Mouse (Mus musculus) limb, embryonic 11.5 days (tissue): ENCODE results near the gene Il11ra1. TPM values are rescaled to one million over a fixed set of nuclear protein-coding genes. Genes with fewer than 3 reads are reported as not detected.
"Not testable (repeated sequence)": the region's sequence is repeated elsewhere in the genome, so short reads cannot be mapped to it uniquely, and the experiment has no call there.

Experiments used
- ATAC-seq: fragments of 200-750 bp; cut with Nextera tagmentation; 2 replicates; pipeline ENCODE4 v1.8.0; 2017; ENCODE audit warnings: low read depth; ENCODE audit not compliant: insufficient number of reproducible peaks, low FRiP score, low TSS enrichment
- DNase-seq: peaks from one replicate; pipeline ENCODE4 v3.0.0-alpha.2; 2015; ENCODE audit warnings: low spot score
- H3K27ac ChIP-seq: fragments of 300-500 bp; sonication (generic); replicated peaks from 2 replicates; pipeline ENCODE4 v1.5.1; 2014; ENCODE audit warnings: low read depth, mild to moderate bottlenecking, low read length
- H3K27me3 ChIP-seq: fragments of 300-500 bp; sonication (generic); 2 replicates; pipeline ENCODE4 v1.6.1; 2014; ENCODE audit warnings: mild to moderate bottlenecking, low read length, mixed read lengths; ENCODE audit not compliant: control insufficient read depth, insufficient read depth
- H3K36me3 ChIP-seq: fragments of 300-500 bp; sonication (generic); 2 replicates; pipeline ENCODE4 v1.6.1; 2014; ENCODE audit warnings: mild to moderate bottlenecking, low read length, moderate library complexity, mixed read lengths; ENCODE audit not compliant: control insufficient read depth, insufficient read depth
- H3K4me1 ChIP-seq: fragments of 300-500 bp; sonication (generic); 2 replicates; pipeline ENCODE4 v1.6.1; 2014; ENCODE audit warnings: low read length, mixed read lengths; ENCODE audit not compliant: control insufficient read depth, insufficient read depth
- H3K4me2 ChIP-seq: fragments of 300-500 bp; sonication (generic); 2 replicates; pipeline ENCODE4 v1.6.1; 2014; ENCODE audit warnings: low read depth, mild to moderate bottlenecking, moderate library complexity; ENCODE audit not compliant: severe bottlenecking
- H3K4me3 ChIP-seq: fragments of 300-500 bp; sonication (generic); 2 replicates; pipeline ENCODE4 v1.5.1; 2014; ENCODE audit warnings: low read depth, low read length
- H3K9ac ChIP-seq: fragments of 300-500 bp; sonication (generic); 2 replicates; pipeline ENCODE4 v1.6.1; 2014; ENCODE audit warnings: mild to moderate bottlenecking, low read length
- H3K9me3 ChIP-seq: fragments of 300-500 bp; sonication (generic); 2 replicates; pipeline ENCODE4 v1.6.1; 2016; ENCODE audit warnings: low read length; ENCODE audit not compliant: control insufficient read depth
- WGBS: fragments of 180-500 bp; shearing (Covaris S2); extraction: QIAGEN DNeasy Blood & Tissue Kit; methylation state at CpG from one replicate; pipeline ENCODE4 v1.1.7; 2014; 5-methylcytosine and 5-hydroxymethylcytosine counted together
- polyA plus RNA-seq: library from polyadenylated mRNA; unstranded; fragments of >200 nt; fragmentation: Nextera tagmentation; extraction: Ambion mirVana; gene quantifications from 2 replicates; pipeline ENCODE4 v1.2.1, GENCODE M21; 2014

The Il11ra1 gene
- polyA plus RNA-seq, 1 experiment from 2014 or later = 214 TPM

DNA sequence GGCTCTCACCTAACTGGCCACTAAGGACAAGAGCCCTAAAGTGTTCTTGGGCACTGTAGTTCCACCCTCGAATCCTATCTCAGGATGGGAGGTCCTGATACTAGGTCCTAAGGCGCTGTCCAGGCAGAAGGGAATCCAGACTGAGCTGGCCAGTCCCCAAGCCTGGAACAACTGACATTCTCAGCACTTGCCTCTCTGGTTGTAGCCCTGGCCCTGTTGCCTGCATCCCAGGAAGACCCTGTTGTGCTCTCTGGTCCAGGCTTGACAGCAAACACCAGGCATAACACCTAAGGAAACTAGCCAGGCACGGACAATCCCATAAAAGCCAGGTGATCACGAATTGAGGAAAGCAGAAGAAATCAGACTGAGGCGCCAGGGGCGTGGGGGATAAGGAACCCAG is 17.0 kb upstream of the Il11ra1 start:
- H3K4me2 ChIP-seq = no peak overlapping the region
- DNase-seq (no peak), ATAC-seq (no peak)
- H3K9ac ChIP-seq = no peak overlapping the region
- peaks cover 30% of the 10 kb centered on the region for H3K27me3 ChIP-seq
- H3K36me3 ChIP-seq = no peaks in the 10 kb centered on the region
- no peak overlapping the region for H3K4me3 ChIP-seq
- no peaks in the 10 kb centered on the region for H3K9me3 ChIP-seq
- H3K27ac ChIP-seq = no peak overlapping the region
- WGBS = 21% methylated on average over 6 of the region's 6 CpGs
- H3K4me1 ChIP-seq = peaks cover 5% of the 10 kb centered on the region

GRCm38 (mm10) chr4:41683303-41683702 is 16.5 kb upstream of the Il11ra1 start:
- H3K4me3 ChIP-seq, H3K9ac ChIP-seq, ATAC-seq, H3K4me1 ChIP-seq, DNase-seq, H3K9me3 ChIP-seq, H3K4me2 ChIP-seq, H3K36me3 ChIP-seq, H3K27ac ChIP-seq: not testable (repeated sequence)
- peaks cover 25% of the 10 kb centered on the region for H3K27me3 ChIP-seq
- 0% methylated on average over 2 of the region's 27 CpGs for WGBS

- not testable (repeated sequence) for H3K4me3 ChIP-seq, H3K27ac ChIP-seq, DNase-seq, H3K9ac ChIP-seq, H3K36me3 ChIP-seq, ATAC-seq, H3K4me1 ChIP-seq, H3K9me3 ChIP-seq
- Histone ChIP-seq H3K27me3 (peaks cover 16% of the 10 kb centered on the region), H3K4me2 (0 out of 2 replicates have a peak overlapping the region, but pooled peaks have one; percentile 7)
- WGBS = 2% methylated on average over 23 of the region's 27 CpGs
Observed at GRCm38 (mm10) chr4:41684131-41684930, 15.5 kb upstream of the Il11ra1 start.

DNA sequence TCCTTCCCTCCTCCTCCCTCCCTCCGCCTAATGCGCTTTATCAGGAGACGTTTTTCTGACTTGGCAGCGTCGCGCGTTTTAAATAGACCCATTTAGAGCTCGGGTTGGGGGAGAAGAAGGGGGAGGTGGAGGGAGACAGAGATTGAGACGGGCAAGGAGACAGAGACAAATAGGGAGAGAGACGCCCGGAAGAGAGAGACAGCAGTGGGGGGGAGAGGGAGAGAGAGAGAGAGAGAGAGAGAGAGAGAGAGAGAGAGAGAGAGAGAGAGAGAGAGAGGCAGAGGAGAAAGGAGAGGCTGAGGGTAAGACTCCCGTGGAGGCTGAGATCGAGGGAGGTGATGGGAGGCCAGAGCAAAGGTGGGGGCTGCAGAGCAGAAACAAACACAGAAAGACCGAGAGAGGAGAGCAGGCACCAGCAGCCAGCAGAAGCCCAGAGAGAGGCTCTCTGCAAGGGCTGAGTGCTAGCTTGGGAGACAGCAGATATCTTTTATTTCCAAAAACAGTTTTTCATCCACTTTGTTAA is 14.8 kb upstream of the Il11ra1 start:
- H3K4me2 ChIP-seq, H3K4me1 ChIP-seq, H3K9ac ChIP-seq, H3K27ac ChIP-seq, H3K9me3 ChIP-seq, DNase-seq, H3K36me3 ChIP-seq, H3K4me3 ChIP-seq, ATAC-seq: not testable (repeated sequence)
- under 1% methylated on average over 12 of the region's 14 CpGs for WGBS
- H3K27me3 ChIP-seq = peaks cover 11% of the 10 kb centered on the region

DNA sequence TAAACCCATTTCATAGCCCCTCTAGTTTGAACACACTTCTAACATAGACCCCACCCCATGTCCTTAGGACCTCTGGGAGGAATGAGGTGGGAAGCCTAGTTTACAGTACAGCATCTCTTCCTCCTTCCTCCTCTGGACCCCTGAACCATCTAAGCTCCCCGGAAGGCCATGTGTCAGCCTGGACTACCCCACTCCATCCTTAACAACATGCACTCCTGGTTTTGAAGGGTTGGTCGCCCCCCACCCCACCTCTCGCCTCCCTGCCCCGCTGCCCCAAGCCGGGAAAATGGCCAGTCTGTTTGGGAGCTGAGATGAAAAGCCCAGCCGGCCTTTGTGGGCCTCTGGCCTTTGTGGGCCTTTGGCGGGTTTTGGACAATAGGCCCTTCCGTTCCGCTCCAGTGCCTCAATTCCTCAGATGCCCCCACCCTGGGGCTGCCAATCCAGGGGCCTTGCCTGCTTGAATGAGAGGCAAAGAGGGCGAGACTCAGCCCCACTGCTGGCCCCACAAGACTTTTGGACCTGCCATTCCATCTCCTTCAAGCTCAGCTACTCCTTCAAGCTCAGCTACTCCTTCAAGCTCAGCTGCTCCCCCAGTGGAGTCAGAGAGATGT is 13.8 kb upstream of the Il11ra1 start:
- not testable (repeated sequence) for DNase-seq, ATAC-seq, H3K4me1 ChIP-seq, H3K9ac ChIP-seq, H3K9me3 ChIP-seq, H3K4me3 ChIP-seq, H3K27ac ChIP-seq, H3K36me3 ChIP-seq, H3K27me3 ChIP-seq, H3K4me2 ChIP-seq
- 66% methylated on average over 10 of the region's 10 CpGs for WGBS

GRCm38 (mm10) chr4:41688562-41688961 is 11.2 kb upstream of the Il11ra1 start:
- not testable (repeated sequence) for H3K4me2 ChIP-seq, H3K27me3 ChIP-seq, H3K4me1 ChIP-seq, DNase-seq, H3K4me3 ChIP-seq, H3K27ac ChIP-seq, H3K9ac ChIP-seq, H3K9me3 ChIP-seq, H3K36me3 ChIP-seq, ATAC-seq
- WGBS = 52% methylated on average over 1 of the region's 1 CpGs

DNA sequence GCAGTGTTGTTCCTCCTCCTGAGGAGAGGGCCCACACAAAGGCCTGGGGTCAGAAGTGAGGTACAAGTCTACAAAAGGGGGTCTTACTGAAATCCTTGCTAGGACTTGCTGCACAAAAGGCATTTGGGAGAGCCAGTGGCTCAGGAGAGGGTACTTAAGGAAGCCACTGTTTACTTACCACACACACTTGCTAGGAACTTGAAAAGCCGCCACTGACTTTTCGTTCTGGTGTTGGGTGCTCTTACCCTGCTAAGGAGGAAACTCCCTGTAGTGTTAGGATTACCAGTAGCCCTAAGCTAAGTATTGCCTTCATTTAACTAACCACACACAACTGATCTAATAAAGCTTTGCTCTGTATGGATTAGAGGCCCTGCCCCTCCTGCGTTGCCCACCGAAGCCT is 9.8 kb upstream of the Il11ra1 start:
- H3K27ac ChIP-seq, H3K36me3 ChIP-seq, H3K4me2 ChIP-seq, H3K9ac ChIP-seq, H3K4me3 ChIP-seq, H3K27me3 ChIP-seq, ATAC-seq, DNase-seq, H3K9me3 ChIP-seq, H3K4me1 ChIP-seq: not testable (repeated sequence)
- WGBS = no CpG with 5 or more reads among the region's 4 CpGs

DNA sequence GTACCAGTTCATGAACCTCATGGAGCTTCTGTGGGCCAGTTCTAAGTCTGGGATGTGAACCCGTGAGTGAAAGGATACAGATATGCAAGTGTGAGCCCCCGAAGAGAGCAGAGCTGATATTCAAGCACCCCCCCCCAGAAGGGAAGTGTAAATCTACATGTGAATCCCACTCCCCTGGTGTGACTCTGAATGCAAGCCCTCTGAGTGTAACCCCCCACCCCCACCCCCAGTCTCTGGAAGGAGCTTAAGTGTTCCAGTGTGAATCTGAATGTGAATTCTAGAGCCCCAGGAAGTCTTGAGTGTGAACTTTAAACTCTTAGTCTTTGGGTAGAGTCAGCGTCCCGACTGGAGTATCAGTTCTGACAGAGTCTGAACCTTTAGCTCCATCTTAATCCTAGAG is 6.3 kb upstream of the Il11ra1 start:
- 8% methylated on average over 4 of the region's 4 CpGs for WGBS
- H3K27ac ChIP-seq, H3K4me2 ChIP-seq, H3K9ac ChIP-seq, ATAC-seq, H3K9me3 ChIP-seq, H3K4me1 ChIP-seq, H3K27me3 ChIP-seq, H3K4me3 ChIP-seq, DNase-seq, H3K36me3 ChIP-seq: not testable (repeated sequence)
